Mouse (Mus musculus): ENCODE measurements at regions not wholly inside any gene's neighbourhood (a gene's known extent, or its start where the extent isn't known, plus 50 kb on each side); places are given as distances from the start of the nearest gene placed in this dataset.

- H3K27ac ChIP-seq = no peak overlapping the region
- no peak overlapping the region for H3K4me3 ChIP-seq
- H3K36me3 ChIP-seq (replicated peaks) = no peaks in the 10 kb centered on the region
- WGBS = 89% methylated on average over 8 of the region's 8 CpGs
- no peaks in the 10 kb centered on the region for H3K4me1 ChIP-seq
- H3K27me3 ChIP-seq (ENCODE audit: poor library complexity, severe bottlenecking) = no peaks in the 10 kb centered on the region
- H3K9me3 ChIP-seq = peaks cover 3% of the 10 kb centered on the region; the same call in 1 of the 2 replicates
- DNase-seq (ENCODE audit: extremely low spot score, low spot score) = no peak
Observed at GRCm38 (mm10) chr10:67819534-67819933, 92.9 kb downstream of the Zfp365 start.

- H3K36me3 ChIP-seq (replicated peaks) = no peaks in the 10 kb centered on the region
- no peak overlapping the region for H3K4me3 ChIP-seq
- H3K9me3 ChIP-seq = peaks cover 3% of the 10 kb centered on the region; the same call in 1 of the 2 replicates
- DNase-seq (ENCODE audit: extremely low spot score, low spot score) = no peak
- no peaks in the 10 kb centered on the region for H3K27me3 ChIP-seq (ENCODE audit: poor library complexity, severe bottlenecking)
- H3K27ac ChIP-seq = no peak overlapping the region
- no peaks in the 10 kb centered on the region for H3K4me1 ChIP-seq
- 86% methylated on average over 4 of the region's 4 CpGs for WGBS
Observed at GRCm38 (mm10) chr10:67813901-67814300, 98.6 kb downstream of the Zfp365 start.

GRCm38 (mm10) chr10:67805131-67805530 is 107.3 kb downstream of the Zfp365 start:
- Histone ChIP-seq H3K27ac (no peak overlapping the region), H3K4me1 (no peaks in the 10 kb centered on the region), H3K36me3 (replicated peaks) (no peaks in the 10 kb centered on the region), H3K27me3 (ENCODE audit: poor library complexity, severe bottlenecking) (no peaks in the 10 kb centered on the region), H3K9me3 (no peaks in the 10 kb centered on the region), H3K4me3 (no peak overlapping the region)
- DNase-seq (ENCODE audit: extremely low spot score, low spot score) = no peak
- WGBS = 46% methylated on average over 4 of the region's 4 CpGs

DNA sequence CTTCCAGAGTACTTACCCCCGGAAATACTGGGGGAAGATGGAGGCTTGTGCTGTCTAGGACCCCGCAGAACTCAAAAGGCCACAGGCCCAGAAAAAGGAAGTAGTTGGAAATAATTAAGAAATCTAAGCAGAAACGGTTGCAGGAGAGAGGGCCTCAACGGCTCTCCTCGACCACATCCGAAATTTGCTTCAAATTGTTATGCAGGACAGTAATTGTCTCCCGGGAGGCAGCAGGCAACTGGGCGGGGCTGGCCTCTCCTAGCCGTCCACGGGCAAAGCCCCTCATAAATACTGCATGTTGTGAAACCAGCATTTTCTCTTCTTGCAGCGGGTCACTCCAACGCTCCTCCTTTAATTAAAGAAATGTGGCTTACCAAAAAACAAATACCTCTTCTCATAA is 107.8 kb downstream of the Zfp365 start:
- Histone ChIP-seq H3K36me3 (replicated peaks) (no peaks in the 10 kb centered on the region), H3K4me1 (no peaks in the 10 kb centered on the region), H3K27me3 (ENCODE audit: poor library complexity, severe bottlenecking) (no peaks in the 10 kb centered on the region), H3K27ac (no peak overlapping the region), H3K4me3 (no peak overlapping the region), H3K9me3 (no peaks in the 10 kb centered on the region)
- 73% methylated on average over 12 of the region's 12 CpGs for WGBS
- no peak for DNase-seq (ENCODE audit: extremely low spot score, low spot score)

GRCm38 (mm10) chr10:67802156-67802555 is 110.3 kb downstream of the Zfp365 start:
- no peaks in the 10 kb centered on the region for H3K27me3 ChIP-seq (ENCODE audit: poor library complexity, severe bottlenecking)
- no peak for DNase-seq (ENCODE audit: extremely low spot score, low spot score)
- no peaks in the 10 kb centered on the region for H3K36me3 ChIP-seq (replicated peaks)
- WGBS = 90% methylated on average over 8 of the region's 8 CpGs
- no peaks in the 10 kb centered on the region for H3K9me3 ChIP-seq
- no peak overlapping the region for H3K27ac ChIP-seq
- H3K4me3 ChIP-seq = no peak overlapping the region
- H3K4me1 ChIP-seq = peaks cover 5% of the 10 kb centered on the region; the same call in 1 of the 2 replicates

DNA sequence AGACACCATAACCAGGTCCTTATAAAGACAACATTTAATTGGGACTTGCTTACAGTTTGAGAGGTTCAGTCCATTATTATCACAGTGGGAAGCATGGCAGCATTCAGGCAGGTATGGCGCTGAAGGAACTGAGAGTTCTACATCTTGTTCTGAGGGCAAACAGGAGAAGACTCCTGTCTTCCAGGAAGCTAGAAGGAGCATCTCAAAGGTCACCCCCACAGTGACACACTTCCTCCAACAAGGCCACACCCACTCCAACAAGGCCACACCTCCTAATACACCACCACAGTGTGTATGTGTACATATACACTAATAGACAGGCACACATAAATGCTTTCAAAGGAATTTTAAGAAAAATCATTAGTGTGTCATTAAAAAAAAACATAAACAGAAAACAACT is 110.8 kb downstream of the Zfp365 start:
- DNase-seq (ENCODE audit: extremely low spot score, low spot score) = no peak
- H3K4me1 ChIP-seq = peaks cover 5% of the 10 kb centered on the region; the same call in 1 of the 2 replicates
- no peak overlapping the region for H3K4me3 ChIP-seq
- H3K36me3 ChIP-seq (replicated peaks) = no peaks in the 10 kb centered on the region
- no peaks in the 10 kb centered on the region for H3K9me3 ChIP-seq
- no peak overlapping the region for H3K27ac ChIP-seq
- 96% methylated on average over 1 of the region's 1 CpGs for WGBS
- H3K27me3 ChIP-seq (ENCODE audit: poor library complexity, severe bottlenecking) = no peaks in the 10 kb centered on the region

DNA sequence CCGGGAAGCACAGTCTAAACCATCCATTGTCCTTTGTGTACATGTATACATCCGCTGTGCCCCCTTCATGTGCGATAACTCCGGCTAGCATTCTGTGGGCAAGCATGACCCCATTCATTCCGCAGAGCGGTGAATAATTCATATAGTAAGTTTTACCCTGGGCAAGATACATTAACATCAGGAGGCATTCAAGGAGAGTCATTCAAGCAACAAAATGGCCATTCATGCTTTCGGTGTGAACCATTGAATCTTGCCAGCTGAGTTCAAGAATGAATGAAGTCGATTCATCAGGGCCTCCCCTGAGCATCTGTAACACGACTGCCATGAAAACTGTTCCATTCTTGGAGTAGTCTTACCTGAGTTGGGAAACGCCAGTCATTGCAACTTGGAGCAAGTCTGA is 113.5 kb downstream of the Zfp365 start:
- no peak overlapping the region for H3K4me3 ChIP-seq
- DNase-seq (ENCODE audit: extremely low spot score, low spot score) = no peak
- H3K27ac ChIP-seq = no peak overlapping the region
- H3K27me3 ChIP-seq (ENCODE audit: poor library complexity, severe bottlenecking) = no peaks in the 10 kb centered on the region
- H3K36me3 ChIP-seq (replicated peaks) = no peaks in the 10 kb centered on the region
- H3K4me1 ChIP-seq = peaks cover 5% of the 10 kb centered on the region; the same call in 1 of the 2 replicates
- WGBS = 85% methylated on average over 10 of the region's 10 CpGs
- no peaks in the 10 kb centered on the region for H3K9me3 ChIP-seq

DNA sequence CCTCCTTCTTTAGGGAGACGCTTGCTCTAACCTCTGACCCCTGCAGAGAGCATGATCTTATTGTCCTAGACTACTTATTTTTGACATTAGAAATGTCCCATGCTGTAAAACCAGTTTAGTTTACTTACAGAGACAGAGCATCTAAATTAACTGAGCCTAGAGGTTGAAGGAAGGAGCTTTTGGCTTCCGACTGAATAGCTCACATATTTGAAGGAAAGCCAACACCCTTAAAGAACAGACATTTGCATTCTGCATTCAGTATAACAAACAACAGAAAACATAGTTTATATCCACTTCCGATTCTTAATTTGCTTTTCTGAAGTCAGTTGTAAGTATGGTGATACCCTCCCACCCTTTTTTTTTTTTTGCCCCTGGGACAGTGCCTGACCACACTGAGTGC is 119.3 kb downstream of the Zfp365 start:
- Histone ChIP-seq H3K9me3 (no peaks in the 10 kb centered on the region), H3K4me3 (no peak overlapping the region), H3K36me3 (replicated peaks) (no peaks in the 10 kb centered on the region), H3K27ac (no peak overlapping the region), H3K27me3 (ENCODE audit: poor library complexity, severe bottlenecking) (no peaks in the 10 kb centered on the region), H3K4me1 (no peaks in the 10 kb centered on the region)
- no peak for DNase-seq (ENCODE audit: extremely low spot score, low spot score)
- WGBS = 86% methylated on average over 3 of the region's 3 CpGs

DNA sequence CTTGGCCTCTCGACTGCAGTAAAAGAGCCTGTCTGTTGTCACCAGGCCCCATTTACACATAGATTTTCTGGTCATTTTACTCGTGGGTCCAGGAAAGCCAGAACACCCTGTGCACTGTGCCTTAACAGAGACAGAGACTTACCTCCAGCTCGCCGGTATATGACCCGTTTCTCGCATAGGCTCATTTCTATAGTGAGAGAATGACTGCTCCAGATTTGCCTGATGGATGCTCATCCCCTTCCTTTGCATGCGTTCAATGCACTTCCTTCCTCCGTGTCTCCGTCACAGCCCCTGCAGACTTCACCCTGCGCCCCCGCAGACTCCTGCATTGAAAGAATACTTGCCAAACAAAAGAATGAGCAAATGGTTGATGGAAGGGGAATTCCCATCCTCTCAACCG is 122.8 kb downstream of the Zfp365 start:
- H3K9me3 ChIP-seq = no peaks in the 10 kb centered on the region
- no peaks in the 10 kb centered on the region for H3K4me1 ChIP-seq
- H3K36me3 ChIP-seq (replicated peaks) = no peaks in the 10 kb centered on the region
- H3K27me3 ChIP-seq (ENCODE audit: poor library complexity, severe bottlenecking) = no peaks in the 10 kb centered on the region
- H3K4me3 ChIP-seq = no peak overlapping the region
- DNase-seq (ENCODE audit: extremely low spot score, low spot score) = no peak
- H3K27ac ChIP-seq = no peak overlapping the region
- 87% methylated on average over 12 of the region's 12 CpGs for WGBS

DNA sequence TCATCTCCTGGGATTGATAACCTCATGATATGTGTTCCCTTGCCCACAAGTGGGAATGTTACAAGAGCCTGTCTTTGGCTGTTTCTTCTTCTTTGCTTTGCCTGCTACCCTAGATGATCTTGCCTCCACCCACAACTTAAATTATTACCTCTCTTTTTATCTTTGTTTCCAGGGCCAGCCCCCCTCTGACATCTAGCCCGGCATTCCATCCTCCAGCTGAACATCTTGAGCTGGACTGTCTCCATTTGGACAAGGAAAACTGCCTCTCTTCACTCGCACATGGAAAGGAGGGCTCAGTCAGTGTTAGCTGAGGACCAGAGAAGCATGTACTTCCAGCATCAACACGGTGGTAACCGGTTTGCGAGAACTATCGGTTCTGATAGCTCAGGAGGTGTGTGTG is 124.3 kb downstream of the Zfp365 start:
- Histone ChIP-seq H3K4me3 (no peak overlapping the region), H3K4me1 (no peaks in the 10 kb centered on the region), H3K27ac (no peak overlapping the region), H3K27me3 (ENCODE audit: poor library complexity, severe bottlenecking) (no peaks in the 10 kb centered on the region), H3K9me3 (no peaks in the 10 kb centered on the region), H3K36me3 (replicated peaks) (no peaks in the 10 kb centered on the region)
- WGBS = 94% methylated on average over 6 of the region's 6 CpGs
- DNase-seq (ENCODE audit: extremely low spot score, low spot score) = no peak

DNA sequence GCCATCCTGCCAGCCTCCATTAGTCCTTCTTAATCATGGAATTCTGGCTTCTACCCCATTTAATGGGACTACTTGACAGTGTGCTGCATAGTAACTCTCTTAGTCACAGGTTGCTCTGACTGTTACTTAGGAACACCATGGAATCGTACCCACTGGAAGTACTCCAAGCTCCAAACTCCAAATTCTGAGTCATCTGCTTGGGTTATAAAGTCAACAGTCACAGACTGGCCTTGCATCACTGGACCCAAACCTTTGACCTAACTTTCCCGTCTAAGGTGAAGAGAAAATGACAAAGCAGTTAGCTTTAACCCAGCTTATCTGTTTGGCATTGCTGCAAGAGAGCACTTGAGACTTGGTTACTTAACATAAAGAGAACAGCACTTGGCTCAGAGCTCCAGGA is 126.9 kb downstream of the Zfp365 start:
- Histone ChIP-seq H3K36me3 (replicated peaks) (no peaks in the 10 kb centered on the region), H3K27ac (no peak overlapping the region), H3K9me3 (no peaks in the 10 kb centered on the region), H3K27me3 (ENCODE audit: poor library complexity, severe bottlenecking) (no peaks in the 10 kb centered on the region), H3K4me3 (no peak overlapping the region), H3K4me1 (no peaks in the 10 kb centered on the region)
- no peak for DNase-seq (ENCODE audit: extremely low spot score, low spot score)
- 87% methylated on average over 2 of the region's 2 CpGs for WGBS

DNA sequence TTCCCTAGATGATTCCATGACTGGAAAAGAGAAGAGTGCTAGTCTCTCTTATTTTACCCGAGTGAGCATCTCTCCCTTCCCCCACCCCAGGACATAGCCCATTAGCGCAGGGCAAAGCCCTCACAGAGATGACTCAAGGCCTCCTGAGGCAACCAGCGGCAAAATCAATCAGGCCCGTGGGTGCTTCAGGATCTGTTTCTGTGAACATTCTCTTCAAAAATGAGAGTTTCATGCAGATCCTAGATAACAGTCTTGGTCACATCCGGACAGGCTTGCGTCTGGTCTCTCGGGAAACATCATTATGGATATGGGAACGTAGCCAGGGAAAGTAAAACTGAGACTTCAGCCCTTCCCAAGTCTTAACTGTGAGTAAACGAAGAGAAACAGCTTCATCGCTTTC is 134.1 kb downstream of the Zfp365 start:
- no peaks in the 10 kb centered on the region for H3K27me3 ChIP-seq (ENCODE audit: poor library complexity, severe bottlenecking)
- H3K9me3 ChIP-seq = no peaks in the 10 kb centered on the region
- no peak overlapping the region for H3K4me3 ChIP-seq
- WGBS = 92% methylated on average over 10 of the region's 10 CpGs
- H3K36me3 ChIP-seq (replicated peaks) = no peaks in the 10 kb centered on the region
- no peak overlapping the region for H3K27ac ChIP-seq
- no peaks in the 10 kb centered on the region for H3K4me1 ChIP-seq
- no peak for DNase-seq (ENCODE audit: extremely low spot score, low spot score)

DNA sequence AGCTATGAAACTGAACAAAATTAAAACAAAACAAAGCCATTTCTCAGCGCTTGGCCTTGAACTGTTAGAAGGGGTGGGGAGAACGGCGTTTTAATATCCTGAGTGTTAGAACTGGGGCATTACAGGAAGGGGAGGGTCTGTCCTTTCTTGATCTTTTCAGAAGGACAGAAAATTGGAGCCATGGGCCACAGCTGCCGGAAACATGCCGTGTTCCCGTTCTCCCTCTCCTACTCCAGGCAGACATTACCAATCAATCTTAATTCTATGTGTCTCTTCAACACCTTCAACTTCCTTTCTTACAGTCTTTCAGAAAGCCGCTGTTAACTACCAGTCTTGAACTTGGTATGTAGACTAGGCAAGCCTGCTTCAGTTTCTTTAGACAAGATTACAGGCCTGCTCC is 134.7 kb downstream of the Zfp365 start:
- WGBS = 95% methylated on average over 7 of the region's 7 CpGs
- no peaks in the 10 kb centered on the region for H3K27me3 ChIP-seq (ENCODE audit: poor library complexity, severe bottlenecking)
- H3K4me1 ChIP-seq = no peaks in the 10 kb centered on the region
- H3K9me3 ChIP-seq = no peaks in the 10 kb centered on the region
- no peaks in the 10 kb centered on the region for H3K36me3 ChIP-seq (replicated peaks)
- no peak for DNase-seq (ENCODE audit: extremely low spot score, low spot score)
- H3K27ac ChIP-seq = no peak overlapping the region
- no peak overlapping the region for H3K4me3 ChIP-seq

GRCm38 (mm10) chr10:67776851-67777250 is 135.6 kb downstream of the Zfp365 start:
- WGBS = 92% methylated on average over 9 of the region's 9 CpGs
- H3K27me3 ChIP-seq (ENCODE audit: poor library complexity, severe bottlenecking) = no peaks in the 10 kb centered on the region
- no peak overlapping the region for H3K4me3 ChIP-seq
- H3K9me3 ChIP-seq = no peaks in the 10 kb centered on the region
- no peaks in the 10 kb centered on the region for H3K4me1 ChIP-seq
- no peak overlapping the region for H3K27ac ChIP-seq
- DNase-seq (ENCODE audit: extremely low spot score, low spot score) = no peak
- H3K36me3 ChIP-seq (replicated peaks) = no peaks in the 10 kb centered on the region

Measured in forebrain, embryonic 10.5 days (tissue).